Mouse (Mus musculus): ENCODE results near the gene Ifitm10. TPM values are rescaled to one million over a fixed set of nuclear protein-coding genes. Genes with fewer than 3 reads are reported as not detected.

Ifitm10 gene
- total and polyA plus RNA-seq, 3 experiments = not detected

- DNase-seq (ENCODE audit: extremely low read depth) = no peak
- Histone ChIP-seq H3K27me3 (replicated peaks) (no peaks in the 10 kb centered on the region), H3K4me3 (replicated peaks in 1 of 3; ENCODE audit: low read depth in 2 of 3, low read length in 2 of 3, poor library complexity in 1 of 3) (no peak overlapping the region), H3K9ac (ENCODE audit: insufficient read depth, low read depth) (no peak overlapping the region), H3K36me3 (replicated peaks in 1 of 2; ENCODE audit: control insufficient read depth in 1 of 2, insufficient read depth in 1 of 2, low read length in 1 of 2) (peaks cover 57 to 67% of the 10 kb centered on the region in 2 experiments), H3K27ac (ENCODE audit: insufficient read depth, low read depth) (no peak overlapping the region), H3K4me1 (ENCODE audit: control insufficient read depth in 1 of 2, insufficient read depth in 2 of 2) (peaks cover 14 to 25% of the 10 kb centered on the region in 2 experiments), H3K79me2 (replicated peaks; ENCODE audit: control insufficient read depth, extremely low read depth, insufficient read depth, poor library complexity, severe bottlenecking) (peaks cover 9% of the 10 kb centered on the region), H3K9me3 (replicated peaks; ENCODE audit: low read length) (no peaks in the 10 kb centered on the region), H3K4me2 (ENCODE audit: insufficient read depth, low read depth, poor library complexity, severe bottlenecking) (no peak overlapping the region)
- dilution Hi-C loops (cut with MboI; ENCODE audit: extremely low pct_ligation_motif_present, extremely low pct_unique_long_range_greater_than_20kb, low sequenced_read_pairs) = no loop called here
- in situ Hi-C loops (cut with MboI; ENCODE audit: low pct_ligation_motif_present, low pct_unique_long_range_greater_than_20kb, low sequenced_read_pairs) = no loop called here
- TF ChIP-seq RAD21 (IDR thresholded peaks at IDR 0.05; ENCODE audit: low read depth, low read length) (no peak), ELF1 (IDR thresholded peaks at IDR 0.05; ENCODE audit: low read depth, low read length) (no peak), CHD2 (IDR thresholded peaks at IDR 0.05; ENCODE audit: low read length) (no peak), MAZ (IDR thresholded peaks at IDR 0.05; ENCODE audit: low read depth, low read length) (no peak), E2F4 (IDR thresholded peaks at IDR 0.05; ENCODE audit: insufficient replicate concordance, low read depth, low read length) (no peak), CHD1 (IDR thresholded peaks at IDR 0.05; ENCODE audit: low read depth, low read length) (no peak), IRF4 (IDR thresholded peaks at IDR 0.05; ENCODE audit: low read depth, low read length) (no peak), EP300 (IDR thresholded peaks at IDR 0.05; ENCODE audit: low read length) (no peak), TCF12 (IDR thresholded peaks at IDR 0.05; ENCODE audit: low read depth, low read length) (no peak), USF1 (IDR thresholded peaks at IDR 0.05; ENCODE audit: low read depth, low read length) (no peak), POLR2A (IDR thresholded peaks at IDR 0.05; ENCODE audit: low read depth, low read length) (no peak), POLR2AphosphoS2 (IDR thresholded peaks at IDR 0.05; ENCODE audit: low read depth, low read length) (no peak), MYC (IDR thresholded peaks at IDR 0.05; ENCODE audit: low read depth, low read length) (no peak), HCFC1 (IDR thresholded peaks at IDR 0.05; ENCODE audit: low read depth, low read length) (no peak), CTCF (conservative IDR thresholded peaks at IDR 0.05 in 1 of 2, IDR thresholded peaks at IDR 0.05 in 1 of 2; ENCODE audit: low read depth in 2 of 2, low read length in 2 of 2) (no peak), RCOR1 (conservative IDR thresholded peaks at IDR 0.05; ENCODE audit: low read depth, low read length) (no peak), TBP (conservative IDR thresholded peaks at IDR 0.05; ENCODE audit: low read depth, low read length) (no peak)
Measured at GRCm38 (mm10) chr7:142384306-142384705, 10.8 kb upstream of the Ifitm10 start.

- H3K9me3 ChIP-seq (replicated peaks; ENCODE audit: low read length) = no peaks in the 10 kb centered on the region
- no peak within 1 kb of the TSS for H3K4me3 ChIP-seq (replicated peaks in 1 of 3; ENCODE audit: low read depth in 2 of 3, low read length in 2 of 3, poor library complexity in 1 of 3)
- H3K9ac ChIP-seq (ENCODE audit: insufficient read depth, low read depth) = no peak within 1 kb of the TSS
- H3K79me2 ChIP-seq (replicated peaks; ENCODE audit: control insufficient read depth, extremely low read depth, insufficient read depth, poor library complexity, severe bottlenecking) = peaks cover 9% of the 10 kb centered on the region
- no peak for TF ChIP-seq SIN3A (IDR thresholded peaks at IDR 0.05; ENCODE audit: low read length)
- TF ChIP-seq MYC (IDR thresholded peaks at IDR 0.05; ENCODE audit: low read depth, low read length) = no peak
- no peak for TF ChIP-seq NELFE (IDR thresholded peaks at IDR 0.05; ENCODE audit: low read depth, low read length)
- TF ChIP-seq MAZ (IDR thresholded peaks at IDR 0.05; ENCODE audit: low read depth, low read length) = no peak
- no peak for TF ChIP-seq KAT2A (IDR thresholded peaks at IDR 0.05; ENCODE audit: insufficient replicate concordance, low read length)
- TF ChIP-seq ZMIZ1 (IDR thresholded peaks at IDR 0.05; ENCODE audit: low read depth, low read length) = no peak
- no peak for TF ChIP-seq TCF12 (IDR thresholded peaks at IDR 0.05; ENCODE audit: low read depth, low read length)
- TF ChIP-seq IRF4 (IDR thresholded peaks at IDR 0.05; ENCODE audit: low read depth, low read length) = no peak
- TF ChIP-seq PAX5 (IDR thresholded peaks at IDR 0.05; ENCODE audit: low read length) = no peak
- TF ChIP-seq MEF2A (IDR thresholded peaks at IDR 0.05; ENCODE audit: borderline replicate concordance, low read depth, low read length) = no peak
- no peak for TF ChIP-seq ZNF384 (IDR thresholded peaks at IDR 0.05; ENCODE audit: low read depth, low read length)
- TF ChIP-seq UBTF (IDR thresholded peaks at IDR 0.05; ENCODE audit: low read depth, low read length) = no peak
- no peak for TF ChIP-seq MAX (IDR thresholded peaks at IDR 0.05; ENCODE audit: low read length)
- in situ Hi-C loops (cut with MboI; ENCODE audit: low pct_ligation_motif_present, low pct_unique_long_range_greater_than_20kb, low sequenced_read_pairs) (no loop called here), dilution Hi-C loops (cut with MboI; ENCODE audit: extremely low pct_ligation_motif_present, extremely low pct_unique_long_range_greater_than_20kb, low sequenced_read_pairs) (no loop called here)
- H3K4me1 ChIP-seq (ENCODE audit: control insufficient read depth in 1 of 2, insufficient read depth in 2 of 2) = peaks cover 11 to 19% of the 10 kb centered on the region in 2 experiments; a peak in 3 of 4 replicates
- no peak within 1 kb of the TSS for H3K4me2 ChIP-seq (ENCODE audit: insufficient read depth, low read depth, poor library complexity, severe bottlenecking)
- no peak for DNase-seq (ENCODE audit: extremely low read depth)
- peaks cover 69 to 84% of the 10 kb centered on the region in 2 experiments for H3K36me3 ChIP-seq (replicated peaks in 1 of 2; ENCODE audit: control insufficient read depth in 1 of 2, insufficient read depth in 1 of 2, low read length in 1 of 2)
- H3K27me3 ChIP-seq (replicated peaks) = no peaks in the 10 kb centered on the region
- no peak within 1 kb of the TSS for H3K27ac ChIP-seq (ENCODE audit: insufficient read depth, low read depth)
Measured at GRCm38 (mm10) chr7:142382567-142382966, 9.0 kb upstream of the Ifitm10 start, which contains the start of gene Gm49369. TSS of gene Gm49369 (minus strand) at chr7:142382667.
